Mouse (Mus musculus) kidney, embryonic 16.5 days (tissue): ENCODE measurements around the gene Klrg1. TPM values are rescaled to one million over a fixed set of nuclear protein-coding genes. Genes with fewer than 3 reads are reported as not detected.

Experiments used
- ATAC-seq: fragments of 200-750 bp; cut with Nextera tagmentation; 2 replicates; pipeline ENCODE4 v1.8.0; 2017; ENCODE audit warnings: moderate TSS enrichment; ENCODE audit not compliant: low FRiP score, low TSS enrichment
- H3K27ac ChIP-seq: fragments of 300-500 bp; sonication (generic); 2 replicates; pipeline ENCODE4 v1.5.1; 2014; ENCODE audit warnings: low read length
- H3K27me3 ChIP-seq: fragments of 300-500 bp; sonication (generic); 2 replicates; pipeline ENCODE4 v1.6.1; 2014; ENCODE audit warnings: low read length, control low read depth, mixed read lengths; ENCODE audit not compliant: insufficient read depth
- H3K36me3 ChIP-seq: fragments of 300-500 bp; sonication (generic); 2 replicates; pipeline ENCODE4 v1.6.1; 2014; ENCODE audit warnings: low read length, control low read depth, mixed read lengths; ENCODE audit not compliant: insufficient read depth
- H3K4me1 ChIP-seq: fragments of 300-500 bp; sonication (generic); 2 replicates; pipeline ENCODE4 v1.6.1; 2014; ENCODE audit warnings: low read length, control low read depth, mixed read lengths; ENCODE audit not compliant: insufficient read depth
- H3K4me2 ChIP-seq: fragments of 300-500 bp; sonication (generic); replicated peaks from 2 replicates; pipeline ENCODE4 v1.6.1; 2014; ENCODE audit warnings: low read depth, low read length
- H3K4me3 ChIP-seq: fragments of 300-500 bp; sonication (generic); 2 replicates; pipeline ENCODE4 v1.5.1; 2014; ENCODE audit warnings: mild to moderate bottlenecking, low read length
- H3K9ac ChIP-seq: fragments of 300-500 bp; sonication (generic); replicated peaks from 2 replicates; pipeline ENCODE4 v1.6.1; 2014; ENCODE audit warnings: low read length
- H3K9me3 ChIP-seq: fragments of 300-500 bp; sonication (generic); 2 replicates; pipeline ENCODE4 v1.6.1; 2016; ENCODE audit warnings: low read length, control low read depth
- WGBS: fragments of 180-500 bp; shearing (Covaris S2); extraction: QIAGEN DNeasy Blood & Tissue Kit; methylation state at CpG from one replicate; pipeline ENCODE4 v1.1.7; 2014; 5-methylcytosine and 5-hydroxymethylcytosine counted together
- polyA plus RNA-seq: library from polyadenylated mRNA; unstranded; fragments of >200 nt; fragmentation: Nextera tagmentation; extraction: Ambion mirVana; gene quantifications from 2 replicates; pipeline ENCODE4 v1.2.1, GENCODE M21; 2015

The Klrg1 gene
- not detected in 2 replicates for polyA plus RNA-seq

GRCm38 (mm10) chr6:122282782-122283181 is at the start of gene Klrg1:
Klrg1 (minus strand) TSS chr6:122282882.
- no peak within 1 kb of the TSS for H3K27ac ChIP-seq
- no peaks in the 10 kb centered on the region for H3K27me3 ChIP-seq
- H3K9me3 ChIP-seq: no peaks in the 10 kb centered on the region
- H3K4me2 ChIP-seq: no peak within 1 kb of the TSS
- ATAC-seq: no peak
- H3K4me3 ChIP-seq: no peak within 1 kb of the TSS
- 81% methylated on average over 6 of the region's 6 CpGs for WGBS
- no peaks in the 10 kb centered on the region for H3K36me3 ChIP-seq
- H3K4me1 ChIP-seq: no peaks in the 10 kb centered on the region
- no peak within 1 kb of the TSS for H3K9ac ChIP-seq

DNA sequence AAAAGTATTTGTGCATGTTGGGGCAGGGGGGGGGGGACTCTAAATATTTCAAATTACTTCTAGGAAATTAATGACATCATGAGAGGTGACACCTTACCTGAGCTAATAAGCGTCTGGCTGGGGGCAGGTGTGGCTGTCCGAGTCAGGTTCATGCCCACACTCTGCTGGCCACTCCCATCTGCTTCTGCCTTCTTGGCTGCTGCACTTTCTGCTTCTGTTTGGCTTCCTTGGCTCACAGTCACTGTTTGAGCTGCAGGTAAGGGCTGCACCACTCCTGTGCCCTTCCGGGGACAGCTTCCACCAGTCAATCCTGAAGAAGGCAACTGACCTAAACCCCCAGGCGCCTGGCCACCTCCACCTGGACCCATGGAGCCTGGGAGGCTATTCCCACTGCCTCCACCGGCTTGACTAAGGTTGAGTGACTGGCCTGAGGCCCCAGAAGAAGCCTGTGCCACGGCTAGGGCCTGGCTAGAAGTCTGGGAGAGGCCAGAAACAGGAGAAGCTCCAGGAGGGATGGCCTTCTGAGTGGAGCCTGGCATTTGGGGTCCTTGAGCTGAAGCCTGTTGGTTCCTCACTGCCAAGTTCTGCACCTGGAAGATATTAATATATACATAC is 42.8 kb upstream of the Klrg1 start:
- Histone ChIP-seq H3K9me3 (no peaks in the 10 kb centered on the region), H3K4me3 (no peak overlapping the region), H3K4me1 (no peaks in the 10 kb centered on the region), H3K27ac (no peak overlapping the region), H3K27me3 (no peaks in the 10 kb centered on the region), H3K9ac (no peak overlapping the region), H3K4me2 (no peak overlapping the region), H3K36me3 (peaks cover 44% of the 10 kb centered on the region)
- 88% methylated on average over 6 of the region's 6 CpGs for WGBS
- ATAC-seq: no peak

DNA sequence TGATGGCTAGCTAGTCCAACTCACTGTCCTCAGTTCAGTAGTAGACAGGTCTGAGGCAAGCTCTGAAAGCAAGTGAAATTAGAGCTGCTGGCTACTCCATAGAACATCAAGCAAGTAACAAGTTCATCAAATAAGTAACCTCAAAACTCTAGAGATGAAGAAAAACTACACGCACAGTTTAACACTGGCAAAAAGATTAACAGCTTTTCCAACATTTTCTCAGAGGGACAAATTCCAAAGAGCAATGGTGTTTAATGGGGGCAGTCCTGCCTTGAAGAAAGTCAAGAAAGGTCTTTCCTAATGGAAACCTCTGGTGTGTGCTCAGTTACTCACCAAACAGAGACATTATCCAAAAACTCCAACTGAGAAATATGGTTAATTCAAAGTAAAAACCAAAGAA is 36.0 kb upstream of the Klrg1 start:
- ATAC-seq: no peak
- H3K9ac ChIP-seq: no peak overlapping the region
- peaks cover 73% of the 10 kb centered on the region for H3K36me3 ChIP-seq

GRCm38 (mm10) chr6:122310187-122310820 is 27.6 kb upstream of the Klrg1 start:
- peaks cover 19% of the 10 kb centered on the region for H3K4me1 ChIP-seq
- H3K4me3 ChIP-seq: peak overlapping the region; percentile 89
- peaks cover 18% of the 10 kb centered on the region for H3K36me3 ChIP-seq
- no peak for ATAC-seq
- H3K4me2 ChIP-seq: peak overlapping the region; percentile 92
- no peak overlapping the region for H3K27ac ChIP-seq
- H3K9ac ChIP-seq: peak overlapping the region; percentile 85; the same call in 1 of the 2 replicates
- WGBS: 58% methylated on average over 5 of the region's 5 CpGs
- H3K27me3 ChIP-seq: no peaks in the 10 kb centered on the region
- H3K9me3 ChIP-seq: no peaks in the 10 kb centered on the region

More for the DNA sequence above, 36.0 kb upstream of the Klrg1 start:
- WGBS: 86% methylated on average over 1 of the region's 1 CpGs
- Histone ChIP-seq H3K9me3 (no peaks in the 10 kb centered on the region), H3K27me3 (no peaks in the 10 kb centered on the region), H3K27ac (no peak overlapping the region), H3K4me2 (no peak overlapping the region), H3K4me1 (no peaks in the 10 kb centered on the region), H3K4me3 (no peak overlapping the region)

DNA sequence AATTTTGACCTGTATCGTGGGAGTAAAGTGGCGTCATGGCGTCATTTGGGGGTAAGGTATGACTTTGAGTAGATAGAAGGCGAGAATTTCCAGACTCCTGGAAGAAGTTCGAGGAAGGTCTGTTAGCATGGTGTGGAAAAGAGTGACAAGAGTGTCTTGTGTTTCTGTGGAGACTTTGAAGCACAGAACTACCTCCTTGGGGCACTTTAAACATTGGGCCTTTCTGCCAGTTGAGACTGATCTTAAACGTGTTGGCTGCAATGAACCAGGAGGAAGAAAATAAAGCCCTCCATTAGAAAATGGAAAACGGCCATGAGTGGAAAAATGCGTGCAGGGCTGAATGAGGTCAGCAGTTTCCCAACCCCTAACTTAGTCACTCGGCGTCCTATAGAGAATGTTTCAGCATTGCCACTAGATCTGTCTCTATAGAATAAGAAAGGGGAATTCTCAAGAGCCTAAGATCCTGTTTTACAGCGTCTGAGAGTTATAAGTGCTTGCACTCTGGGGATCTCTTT is 26.8 kb upstream of the Klrg1 start:
- Histone ChIP-seq H3K9me3 (no peaks in the 10 kb centered on the region), H3K36me3 (peaks cover 14% of the 10 kb centered on the region), H3K4me2 (peak overlapping the region; percentile 92), H3K27ac (no peak overlapping the region; the same call in 1 of the 2 replicates), H3K4me3 (peak overlapping the region; percentile 89), H3K9ac (peak overlapping the region; percentile 85), H3K27me3 (no peaks in the 10 kb centered on the region), H3K4me1 (peaks cover 19% of the 10 kb centered on the region)
- WGBS: 8% methylated on average over 11 of the region's 11 CpGs
- no peak for ATAC-seq

DNA sequence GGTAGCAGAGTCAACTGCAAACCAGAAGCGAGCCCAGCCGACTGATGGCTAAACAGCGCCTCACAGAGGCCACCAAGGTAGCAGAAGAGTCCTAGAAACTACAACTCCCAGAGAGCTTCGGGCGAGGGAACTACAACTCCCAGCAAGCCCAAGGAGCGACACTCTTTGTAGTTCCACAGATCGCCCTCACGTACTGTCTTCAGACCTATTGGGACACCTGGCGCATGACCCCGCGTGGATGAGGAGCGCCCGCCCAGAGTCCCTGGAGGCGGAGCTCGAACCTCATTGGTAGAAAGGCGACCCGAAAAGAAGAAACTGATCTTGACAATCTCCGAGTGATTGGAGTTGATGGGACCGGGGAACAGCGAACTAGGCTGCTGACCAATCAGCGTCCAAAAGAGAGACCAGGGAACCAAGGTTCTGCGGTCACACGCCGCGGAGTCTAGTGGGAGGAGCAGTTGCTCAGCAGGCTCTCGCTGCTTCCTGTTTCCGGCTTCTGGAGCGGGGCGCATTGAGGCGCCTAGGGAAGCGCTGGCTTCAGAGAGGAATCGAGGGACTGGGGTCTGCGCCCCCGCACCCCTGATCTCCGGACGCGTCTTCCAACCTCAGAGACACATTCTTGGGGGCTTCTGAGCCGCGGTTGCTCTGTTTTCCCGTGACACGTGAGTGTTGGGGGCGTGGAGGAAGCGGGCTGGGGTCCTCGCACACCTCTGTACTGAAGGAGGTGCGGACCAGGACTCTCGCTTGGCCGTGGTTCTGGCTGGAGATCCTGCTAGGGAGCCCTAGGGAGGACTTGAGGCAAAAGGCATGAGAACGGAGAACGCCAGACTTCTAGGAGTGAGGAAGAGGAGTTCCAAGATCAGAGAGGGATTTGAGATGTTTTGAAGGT is 26.1 kb upstream of the Klrg1 start, which contains the start of gene M6pr:
Gene M6pr, plus strand, starts transcription at position 216 of the 889 bp plus-strand sequence.
- WGBS: under 1% methylated on average over 49 of the region's 49 CpGs
- H3K9me3 ChIP-seq: no peaks in the 10 kb centered on the region
- peak within 1 kb of the TSS; percentile 85 for H3K9ac ChIP-seq
- H3K4me3 ChIP-seq: peak within 1 kb of the TSS; percentile 89
- H3K36me3 ChIP-seq: peaks cover 7% of the 10 kb centered on the region; the same call in 1 of the 2 replicates
- peaks cover 20% of the 10 kb centered on the region for H3K4me1 ChIP-seq
- peak within 1 kb of the TSS; percentile 84 for H3K27ac ChIP-seq
- H3K27me3 ChIP-seq: no peaks in the 10 kb centered on the region
- peak within 1 kb of the TSS; percentile 92 for H3K4me2 ChIP-seq
- peak; percentile 100 for ATAC-seq

DNA sequence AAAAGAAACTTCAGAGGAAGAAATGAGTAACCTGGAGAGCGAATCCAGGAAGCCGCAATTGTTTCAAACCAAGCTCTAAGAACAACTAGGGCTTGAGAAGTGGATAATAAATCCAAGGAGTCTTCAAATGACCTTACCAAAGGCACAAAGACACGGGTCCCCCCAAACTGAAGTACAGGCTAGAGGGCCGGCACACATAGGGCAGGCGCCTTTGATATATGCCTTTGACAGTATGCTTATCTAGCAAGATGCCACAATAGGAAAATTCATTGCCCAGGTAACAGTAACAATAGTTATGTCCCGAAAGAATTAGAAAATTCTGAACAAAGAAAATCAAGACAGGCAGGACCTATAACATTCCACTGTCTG is 25.4 kb upstream of the Klrg1 start:
- WGBS: 65% methylated on average over 6 of the region's 6 CpGs
- ATAC-seq: peak; percentile 32; the same call in 1 of the 2 replicates

DNA sequence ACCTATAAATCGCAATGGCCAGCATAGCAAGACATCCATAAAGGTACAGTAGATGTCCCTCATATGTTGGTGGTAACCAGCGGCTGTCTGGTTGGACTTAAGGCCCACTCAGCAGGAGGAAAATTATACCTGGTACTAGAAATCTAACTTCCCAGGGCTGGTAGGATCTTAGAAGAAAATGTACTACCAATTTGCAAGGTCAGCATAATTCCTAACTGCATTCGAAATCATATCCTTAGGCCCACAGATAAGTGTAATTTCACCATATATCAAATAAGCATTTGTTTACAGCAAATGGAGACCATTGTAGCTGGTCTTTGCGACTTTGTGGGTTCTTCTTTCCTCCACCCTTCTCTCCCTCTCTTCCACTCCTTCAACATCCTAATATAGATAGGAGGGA is 24.0 kb upstream of the Klrg1 start:
- no peaks in the 10 kb centered on the region for H3K9me3 ChIP-seq
- H3K9ac ChIP-seq: no peak overlapping the region
- no peak overlapping the region for H3K27ac ChIP-seq
- ATAC-seq: no peak
- H3K4me2 ChIP-seq: no peak overlapping the region
- peaks cover 23% of the 10 kb centered on the region for H3K4me1 ChIP-seq
- no peaks in the 10 kb centered on the region for H3K27me3 ChIP-seq
- H3K36me3 ChIP-seq: no peaks in the 10 kb centered on the region
- H3K4me3 ChIP-seq: no peak overlapping the region
- WGBS: 86% methylated on average over 4 of the region's 4 CpGs

More for the DNA sequence above, 25.4 kb upstream of the Klrg1 start:
- peak overlapping the region; percentile 89 for H3K4me3 ChIP-seq
- H3K9ac ChIP-seq: no peak overlapping the region; the same call in 1 of the 2 replicates
- H3K4me2 ChIP-seq: peak overlapping the region; percentile 38
- no peaks in the 10 kb centered on the region for H3K9me3 ChIP-seq
- peaks cover under 1% of the 10 kb centered on the region; the same call in 1 of the 2 replicates for H3K36me3 ChIP-seq
- H3K27ac ChIP-seq: no peak overlapping the region
- peaks cover 23% of the 10 kb centered on the region for H3K4me1 ChIP-seq
- no peaks in the 10 kb centered on the region for H3K27me3 ChIP-seq

DNA sequence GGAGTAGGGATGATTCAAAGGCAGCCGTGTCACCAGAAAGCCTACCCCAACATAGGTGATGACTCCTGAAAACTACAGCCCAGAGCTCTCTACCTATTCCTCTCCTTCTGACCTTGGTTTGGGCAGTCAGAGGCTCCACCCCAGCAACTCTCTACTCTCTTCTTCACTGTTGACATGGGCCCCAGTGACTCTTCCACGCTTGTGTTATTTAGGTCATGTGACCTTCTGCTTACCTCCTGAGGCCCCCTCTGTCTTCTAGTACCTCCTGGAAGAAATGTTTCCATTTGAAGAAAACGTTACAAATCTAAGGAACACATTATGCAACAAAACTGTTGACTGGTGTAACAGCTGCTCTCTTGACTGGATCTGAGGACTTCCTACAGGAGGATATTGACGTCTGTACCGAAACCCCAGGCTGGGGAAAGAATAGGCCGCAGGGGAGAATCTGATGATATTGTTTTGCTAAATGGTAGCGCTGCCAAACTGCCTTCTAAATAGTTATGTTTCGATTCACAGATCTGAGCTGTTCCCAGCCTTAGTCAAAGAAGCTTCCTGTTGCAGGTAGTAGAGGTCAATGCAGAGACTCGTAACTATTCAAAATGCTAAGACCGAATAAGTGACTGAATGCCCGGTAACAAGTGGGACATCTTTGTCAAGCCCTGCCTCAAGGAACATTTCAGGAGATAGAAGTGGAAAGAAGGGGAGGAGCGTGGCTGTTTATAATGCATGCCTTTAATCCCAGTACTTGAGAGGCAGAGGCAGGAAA is 22.3 kb upstream of the Klrg1 start:
- ATAC-seq: no peak
- Histone ChIP-seq H3K4me3 (no peak overlapping the region), H3K4me1 (peaks cover 10% of the 10 kb centered on the region), H3K4me2 (no peak overlapping the region), H3K9me3 (no peaks in the 10 kb centered on the region), H3K27ac (no peak overlapping the region), H3K9ac (no peak overlapping the region), H3K36me3 (no peaks in the 10 kb centered on the region), H3K27me3 (no peaks in the 10 kb centered on the region)
- 82% methylated on average over 12 of the region's 12 CpGs for WGBS
